Mouse (Mus musculus): Measurements from ENCODE around the gene Emc7.

DNA sequence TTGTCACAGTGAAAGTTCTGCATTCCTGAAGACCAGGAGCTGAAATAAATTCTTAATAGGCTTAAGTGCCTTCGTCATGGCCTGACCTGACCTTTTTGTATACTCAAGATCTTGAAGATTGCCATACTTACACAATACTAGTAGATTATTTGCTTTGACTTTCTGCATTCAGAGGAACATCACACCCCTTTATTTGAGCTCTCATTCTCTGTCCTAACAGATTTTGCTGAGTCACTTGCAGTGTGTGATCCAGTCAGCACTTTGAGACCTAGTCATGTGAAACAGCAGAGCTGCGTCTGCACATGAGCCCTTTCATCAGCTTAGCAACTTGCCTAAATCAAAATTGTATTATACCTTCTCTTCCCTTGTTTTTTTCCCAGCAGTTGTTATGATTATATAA is 21.4 kb upstream of the Emc7 start:
- TF ChIP-seq POLR2A (IDR thresholded peaks at IDR 0.05; ENCODE audit: insufficient read length, low read depth) (no peak), MAX (IDR thresholded peaks at IDR 0.05; ENCODE audit: low read depth) (no peak), E2F4 (IDR thresholded peaks at IDR 0.05; ENCODE audit: insufficient read depth) (no peak), TCF3 (IDR thresholded peaks at IDR 0.05; ENCODE audit: insufficient read length, low read depth) (no peak), USF1 (IDR thresholded peaks at IDR 0.05; ENCODE audit: low read depth) (no peak), TCF12 (IDR thresholded peaks at IDR 0.05; ENCODE audit: insufficient read depth, poor library complexity, severe bottlenecking) (no peak), CEBPB (IDR thresholded peaks at IDR 0.05; ENCODE audit: insufficient read depth, poor library complexity, severe bottlenecking) (no peak), POLR2AphosphoS2 (IDR thresholded peaks at IDR 0.05; ENCODE audit: insufficient read length, low read depth) (no peak)
